Mouse (Mus musculus) lung, embryonic 16.5 days (tissue): ENCODE results near the gene Gdf9. TPM values are rescaled to one million over a fixed set of nuclear protein-coding genes. Genes with fewer than 3 reads are reported as not detected.
"Not testable (repeated sequence)": the region's sequence is repeated elsewhere in the genome, so short reads cannot be mapped to it uniquely, and the experiment has no call there.

Source experiments
- ATAC-seq: fragments of 200-750 bp; cut with Nextera tagmentation; 2 replicates; pipeline ENCODE4 v1.8.0; 2017; ENCODE audit warnings: low read depth, mild to moderate bottlenecking, moderate library complexity
- H3K27ac ChIP-seq: fragments of 300-500 bp; sonication (generic); 2 replicates; pipeline ENCODE4 v1.5.1; 2014; ENCODE audit warnings: mild to moderate bottlenecking, control low read depth, low read length
- H3K27me3 ChIP-seq: fragments of 300-500 bp; sonication (generic); 2 replicates; pipeline ENCODE4 v1.6.1; 2014; ENCODE audit warnings: low read depth, low read length, mixed read lengths; ENCODE audit not compliant: control insufficient read depth, insufficient read depth
- H3K36me3 ChIP-seq: fragments of 300-500 bp; sonication (generic); 2 replicates; pipeline ENCODE4 v1.6.1; 2014; ENCODE audit warnings: low read length; ENCODE audit not compliant: control insufficient read depth, insufficient read depth
- H3K4me1 ChIP-seq: fragments of 300-500 bp; sonication (generic); replicated peaks from 2 replicates; pipeline ENCODE4 v1.6.1; 2014; ENCODE audit warnings: low read length, mixed read lengths; ENCODE audit not compliant: control insufficient read depth, insufficient read depth
- H3K4me2 ChIP-seq: fragments of 300-500 bp; sonication (generic); 2 replicates; pipeline ENCODE4 v1.6.1; 2014; ENCODE audit warnings: low read depth, low read length, control low read depth
- H3K4me3 ChIP-seq: fragments of 300-500 bp; sonication (generic); 2 replicates; pipeline ENCODE4 v1.5.1; 2014; ENCODE audit warnings: mild to moderate bottlenecking, low read length, control low read depth
- H3K9ac ChIP-seq: fragments of 300-500 bp; sonication (generic); 2 replicates; pipeline ENCODE4 v1.6.1; 2014; ENCODE audit warnings: low read length, control low read depth
- H3K9me3 ChIP-seq: fragments of 300-500 bp; sonication (generic); 2 replicates; pipeline ENCODE4 v1.6.1; 2016; ENCODE audit warnings: low read length; ENCODE audit not compliant: control insufficient read depth
- WGBS: fragments of 180-500 bp; shearing (Covaris S2); extraction: QIAGEN DNeasy Blood & Tissue Kit; methylation state at CpG from one replicate; pipeline ENCODE4 v1.1.7; 2014; 5-methylcytosine and 5-hydroxymethylcytosine counted together
- polyA plus RNA-seq: library from polyadenylated mRNA; unstranded; fragments of >200 nt; fragmentation: Nextera tagmentation; extraction: Ambion mirVana; gene quantifications from 2 replicates; pipeline ENCODE4 v1.2.1, GENCODE M21; 2015

Gdf9 gene
- polyA plus RNA-seq, 1 experiment from 2014 or later = 1.4 TPM

- Histone ChIP-seq H3K27ac (no peak overlapping the region), H3K9ac (no peak overlapping the region), H3K4me3 (no peak overlapping the region), H3K4me1 (peaks cover 6% of the 10 kb centered on the region), H3K27me3 (no peaks in the 10 kb centered on the region), H3K36me3 (peaks cover 8% of the 10 kb centered on the region; the same call in 1 of the 2 replicates), H3K9me3 (no peaks in the 10 kb centered on the region), H3K4me2 (no peak overlapping the region)
- WGBS = 51% methylated on average over 3 of the region's 3 CpGs
- ATAC-seq = no peak
These were observed 5.6 kb upstream of the Gdf9 start for GRCm38 (mm10) chr11:53425251-53425650.

- Histone ChIP-seq H3K9me3 (no peaks in the 10 kb centered on the region), H3K4me2 (no peak overlapping the region), H3K27ac (no peak overlapping the region), H3K9ac (no peak overlapping the region), H3K4me1 (peaks cover 6% of the 10 kb centered on the region), H3K4me3 (no peak overlapping the region), H3K27me3 (no peaks in the 10 kb centered on the region), H3K36me3 (peaks cover 7% of the 10 kb centered on the region; the same call in 1 of the 2 replicates)
- no peak for ATAC-seq
- 79% methylated on average over 6 of the region's 6 CpGs for WGBS
These were observed 5.0 kb upstream of the Gdf9 start for GRCm38 (mm10) chr11:53425711-53426255.

GRCm38 (mm10) chr11:53426914-53427313 is 3.9 kb upstream of the Gdf9 start:
- not testable (repeated sequence) for H3K36me3 ChIP-seq, H3K9me3 ChIP-seq, H3K27ac ChIP-seq, H3K27me3 ChIP-seq, H3K9ac ChIP-seq, ATAC-seq, H3K4me2 ChIP-seq, H3K4me3 ChIP-seq
- H3K4me1 ChIP-seq = peaks cover 12% of the 10 kb centered on the region
- 74% methylated on average over 3 of the region's 3 CpGs for WGBS

- H3K27me3 ChIP-seq = no peaks in the 10 kb centered on the region
- no peak overlapping the region for H3K4me2 ChIP-seq
- H3K36me3 ChIP-seq = peaks cover 7% of the 10 kb centered on the region; the same call in 1 of the 2 replicates
- H3K27ac ChIP-seq = no peak overlapping the region
- H3K9me3 ChIP-seq = no peaks in the 10 kb centered on the region
- peaks cover 12% of the 10 kb centered on the region for H3K4me1 ChIP-seq
- no peak overlapping the region for H3K9ac ChIP-seq
- no peak for ATAC-seq
- no peak overlapping the region for H3K4me3 ChIP-seq
- 86% methylated on average over 3 of the region's 3 CpGs for WGBS
These were observed 2.7 kb upstream of the Gdf9 start for GRCm38 (mm10) chr11:53427993-53428715.

GRCm38 (mm10) chr11:53428716-53429057 is 2.1 kb upstream of the Gdf9 start:
- Histone ChIP-seq H3K27ac (no peak overlapping the region), H3K9me3 (no peaks in the 10 kb centered on the region), H3K27me3 (no peaks in the 10 kb centered on the region), H3K36me3 (peaks cover 7% of the 10 kb centered on the region; the same call in 1 of the 2 replicates), H3K4me1 (peaks cover 12% of the 10 kb centered on the region), H3K4me3 (no peak overlapping the region), H3K4me2 (no peak overlapping the region), H3K9ac (no peak overlapping the region)
- WGBS = 94% methylated on average over 5 of the region's 5 CpGs
- no peak for ATAC-seq

GRCm38 (mm10) chr11:53429182-53429581 is 1.6 kb upstream of the Gdf9 start:
- Histone ChIP-seq H3K27ac (no peak overlapping the region), H3K9ac (no peak overlapping the region), H3K4me3 (no peak overlapping the region), H3K4me2 (no peak overlapping the region), H3K27me3 (no peaks in the 10 kb centered on the region), H3K9me3 (no peaks in the 10 kb centered on the region), H3K36me3 (peaks cover 7% of the 10 kb centered on the region; the same call in 1 of the 2 replicates), H3K4me1 (peaks cover 12% of the 10 kb centered on the region)
- ATAC-seq = no peak

GRCm38 (mm10) chr11:53430300-53430669 is 538 bp upstream of the Gdf9 start:
- peak; percentile 46 for ATAC-seq

GRCm38 (mm10) chr11:53431347-53432056 is 679 bp downstream of the Gdf9 start:
- Histone ChIP-seq H3K9me3 (no peaks in the 10 kb centered on the region), H3K27ac (peak overlapping the region; percentile 78), H3K4me3 (peak overlapping the region; percentile 89), H3K4me2 (peak overlapping the region; percentile 93), H3K9ac (peak overlapping the region; percentile 46; the same call in 1 of the 2 replicates), H3K4me1 (peaks cover 12% of the 10 kb centered on the region), H3K36me3 (peaks cover 7% of the 10 kb centered on the region; the same call in 1 of the 2 replicates), H3K27me3 (no peaks in the 10 kb centered on the region)
- 11% methylated on average over 9 of the region's 9 CpGs for WGBS
- peak; percentile 37 for ATAC-seq

More at GRCm38 (mm10) chr11:53430300-53430669, 538 bp upstream of the Gdf9 start:
- Histone ChIP-seq H3K9ac (peak overlapping the region; percentile 89), H3K27me3 (no peaks in the 10 kb centered on the region), H3K27ac (peak overlapping the region; percentile 45), H3K4me1 (peaks cover 12% of the 10 kb centered on the region), H3K9me3 (no peaks in the 10 kb centered on the region), H3K36me3 (peaks cover 7% of the 10 kb centered on the region; the same call in 1 of the 2 replicates), H3K4me2 (peak overlapping the region; percentile 93), H3K4me3 (peak overlapping the region; percentile 89)
- WGBS = under 1% methylated on average over 34 of the region's 34 CpGs

GRCm38 (mm10) chr11:53433057-53433456 is 2.2 kb downstream of the Gdf9 start:
- Histone ChIP-seq H3K4me1 (peaks cover 12% of the 10 kb centered on the region), H3K9ac (no peak overlapping the region), H3K4me2 (no peak overlapping the region), H3K4me3 (no peak overlapping the region), H3K9me3 (no peaks in the 10 kb centered on the region), H3K27ac (no peak overlapping the region), H3K36me3 (peaks cover 7% of the 10 kb centered on the region; the same call in 1 of the 2 replicates), H3K27me3 (no peaks in the 10 kb centered on the region)
- 52% methylated on average over 6 of the region's 6 CpGs for WGBS
- no peak for ATAC-seq
